Mouse (Mus musculus): ENCODE measurements at regions not wholly inside any gene's neighbourhood (a gene's known extent, or its start where the extent isn't known, plus 50 kb on each side); places are given as distances from the start of the nearest gene placed in this dataset.
A peak's percentile ranks its signal among the peaks of the same experiment; 100 is the strongest.

DNA sequence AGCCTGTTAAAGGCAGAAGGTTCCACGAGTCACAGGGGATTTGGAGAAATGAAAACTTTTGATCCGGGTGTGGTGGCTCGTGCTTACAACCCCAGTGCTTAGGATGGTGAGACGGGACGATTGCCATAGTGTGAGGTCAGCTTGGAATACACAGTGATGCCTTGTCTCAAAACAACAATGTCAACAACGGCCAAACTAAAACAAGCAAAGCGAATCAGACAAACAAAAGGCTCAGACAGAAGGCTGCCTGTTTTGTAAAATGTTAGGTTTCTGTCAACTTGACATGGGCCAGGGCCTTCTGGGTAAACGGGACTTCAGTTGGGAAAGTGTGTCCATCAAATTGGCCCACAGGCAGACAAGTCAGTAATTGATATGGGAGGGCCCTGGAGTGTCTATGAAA, 201.6 kb downstream of the Etnk1 start:
- ATAC-seq (replicated peaks; ENCODE audit: low read depth, poor library complexity, severe bottlenecking), result no peak

GRCm38 (mm10) chr6:143372487-143372886, 205.5 kb downstream of the Etnk1 start:
- ATAC-seq (replicated peaks; ENCODE audit: low read depth, poor library complexity, severe bottlenecking), result no peak

GRCm38 (mm10) chr6:143373686-143374273, 206.8 kb downstream of the Etnk1 start:
- ATAC-seq (replicated peaks; ENCODE audit: low read depth, poor library complexity, severe bottlenecking), result peak; percentile 98

DNA sequence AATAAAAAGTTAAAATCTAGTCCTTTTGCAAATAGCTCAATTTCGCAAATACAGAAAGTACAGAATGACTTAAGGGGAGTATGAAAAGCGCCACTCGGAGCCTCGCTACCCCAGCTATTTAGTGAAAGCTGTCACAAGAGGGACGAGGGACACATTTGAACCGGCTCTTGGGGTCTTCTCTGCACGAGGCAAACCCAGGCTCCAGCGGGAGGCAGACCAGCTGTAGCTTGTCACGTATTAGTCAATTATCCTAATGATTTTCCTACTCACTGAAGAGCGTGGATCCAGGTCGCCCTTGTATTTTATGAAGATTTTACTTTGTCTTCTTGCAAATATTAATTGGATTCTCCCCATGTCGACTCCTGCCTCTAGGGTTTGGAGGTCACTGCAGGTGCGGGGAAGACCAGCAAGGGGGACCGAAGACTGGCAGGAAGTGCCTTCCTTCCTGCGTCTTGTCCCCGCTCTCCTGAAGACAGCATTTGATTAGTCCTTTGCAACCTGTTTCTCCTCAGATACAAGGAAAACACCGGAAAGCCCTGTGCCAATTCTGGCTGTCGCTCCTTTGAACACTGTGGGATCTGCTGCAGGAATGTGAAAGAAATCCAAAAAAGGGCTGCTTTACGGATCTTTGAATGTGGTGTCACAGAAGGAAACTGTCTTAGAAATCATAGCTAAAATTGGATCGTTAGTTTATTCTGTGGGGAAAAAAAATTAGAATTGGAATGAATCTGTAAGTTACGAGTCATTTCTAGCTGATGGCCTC, 209.1 kb downstream of the Etnk1 start:
- no peak for ATAC-seq (replicated peaks; ENCODE audit: low read depth, poor library complexity, severe bottlenecking)

DNA sequence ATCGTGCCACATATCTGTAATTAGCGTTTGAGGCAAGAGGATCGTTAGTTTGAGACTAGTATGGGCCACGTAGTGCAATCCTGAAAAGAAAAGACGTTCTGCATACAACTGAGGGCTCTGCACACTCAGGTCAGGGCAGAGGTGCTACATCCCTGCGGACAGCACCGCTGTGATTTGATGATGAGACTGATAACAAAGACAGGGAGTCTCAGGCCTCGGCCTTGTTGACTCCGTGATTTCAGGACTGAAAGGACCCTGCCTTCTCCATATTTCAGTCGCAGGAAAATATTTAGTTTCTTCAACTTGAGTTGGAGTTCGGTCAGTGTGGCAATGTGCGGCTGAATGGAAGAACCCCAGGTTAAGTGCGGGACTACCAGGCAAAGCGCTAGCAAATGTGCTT, 210.1 kb downstream of the Etnk1 start:
- ATAC-seq (replicated peaks; ENCODE audit: low read depth, poor library complexity, severe bottlenecking), result no peak

DNA sequence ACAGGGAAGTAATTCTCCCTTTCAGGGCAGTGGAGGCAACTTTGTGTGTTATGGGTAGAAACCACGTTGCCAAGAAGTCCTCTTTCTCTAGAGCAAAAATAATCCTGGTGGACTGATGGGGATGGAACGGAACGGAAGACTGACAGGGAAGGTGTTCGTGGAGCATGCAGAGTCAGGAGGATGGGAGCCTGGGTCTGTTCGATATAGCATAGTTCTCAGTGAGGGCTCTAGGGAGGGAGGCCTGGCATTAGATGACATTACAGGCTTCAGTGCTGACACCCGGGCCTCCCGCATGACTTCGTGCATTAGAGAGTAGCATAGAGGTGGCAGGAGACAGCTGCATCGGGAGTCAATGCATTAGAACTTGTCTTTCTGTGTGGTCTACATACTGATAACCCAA, 211.1 kb downstream of the Etnk1 start:
- ATAC-seq (replicated peaks; ENCODE audit: low read depth, poor library complexity, severe bottlenecking), result no peak

DNA sequence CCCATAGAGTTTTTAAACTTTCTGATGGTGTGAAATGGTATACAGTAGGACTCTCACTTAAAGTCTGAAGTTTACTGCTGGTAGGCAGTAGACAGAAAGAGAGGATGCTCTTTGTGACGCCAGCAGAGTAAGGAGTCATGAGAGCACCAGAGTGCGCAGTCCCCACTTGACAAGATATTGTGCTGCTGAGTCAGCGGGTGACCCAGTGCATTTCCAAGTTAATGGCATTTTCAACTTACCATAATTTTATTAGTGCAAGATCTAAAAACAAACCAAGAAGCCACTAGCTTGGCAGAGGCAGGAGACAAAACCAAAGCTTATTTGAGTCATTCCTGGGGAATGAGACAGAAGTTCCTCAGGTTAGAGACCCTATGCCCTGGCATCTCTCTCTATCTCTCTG, 213.5 kb downstream of the Etnk1 start:
- ATAC-seq (replicated peaks; ENCODE audit: low read depth, poor library complexity, severe bottlenecking), result no peak

DNA sequence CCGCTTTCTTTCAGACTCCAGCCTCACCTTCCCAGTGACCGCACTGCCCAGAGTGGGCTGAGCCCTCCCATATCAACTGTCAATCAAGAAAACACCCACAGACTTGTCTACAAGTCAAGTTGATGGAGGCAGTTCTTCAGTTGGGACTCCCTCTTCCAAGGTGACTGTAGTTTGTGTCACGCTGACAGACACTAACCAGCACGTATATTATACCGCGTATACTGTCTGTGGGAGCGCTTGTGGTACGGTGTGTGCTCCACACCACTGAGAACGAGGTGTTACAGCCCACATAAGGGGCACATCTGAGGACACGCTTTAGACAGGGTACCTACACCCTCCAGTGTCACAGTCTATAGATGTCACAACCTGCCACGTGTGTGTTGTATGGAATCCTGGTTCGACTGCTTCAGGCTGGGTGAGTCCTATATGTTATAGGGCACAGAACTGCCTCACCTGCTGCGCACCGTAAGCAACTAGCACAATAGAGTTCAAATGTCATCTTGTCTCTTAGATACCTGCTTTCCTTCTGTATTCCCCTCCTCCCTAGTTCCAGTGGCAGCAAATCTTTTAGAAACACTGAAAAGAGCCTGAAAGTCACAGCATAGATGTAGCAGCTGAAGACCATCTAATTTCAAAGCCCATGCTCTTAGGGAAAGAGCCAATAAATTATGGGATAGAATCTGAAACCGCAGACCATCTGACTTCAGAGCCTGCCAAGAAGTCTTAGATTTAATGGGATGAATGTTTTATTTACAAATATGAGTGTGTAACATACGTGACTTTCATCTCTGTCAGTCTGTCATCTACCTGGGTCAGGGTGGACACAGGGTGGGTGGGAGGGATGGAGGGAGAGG, 219.8 kb downstream of the Etnk1 start:
- ATAC-seq (replicated peaks; ENCODE audit: low read depth, poor library complexity, severe bottlenecking), result no peak

DNA sequence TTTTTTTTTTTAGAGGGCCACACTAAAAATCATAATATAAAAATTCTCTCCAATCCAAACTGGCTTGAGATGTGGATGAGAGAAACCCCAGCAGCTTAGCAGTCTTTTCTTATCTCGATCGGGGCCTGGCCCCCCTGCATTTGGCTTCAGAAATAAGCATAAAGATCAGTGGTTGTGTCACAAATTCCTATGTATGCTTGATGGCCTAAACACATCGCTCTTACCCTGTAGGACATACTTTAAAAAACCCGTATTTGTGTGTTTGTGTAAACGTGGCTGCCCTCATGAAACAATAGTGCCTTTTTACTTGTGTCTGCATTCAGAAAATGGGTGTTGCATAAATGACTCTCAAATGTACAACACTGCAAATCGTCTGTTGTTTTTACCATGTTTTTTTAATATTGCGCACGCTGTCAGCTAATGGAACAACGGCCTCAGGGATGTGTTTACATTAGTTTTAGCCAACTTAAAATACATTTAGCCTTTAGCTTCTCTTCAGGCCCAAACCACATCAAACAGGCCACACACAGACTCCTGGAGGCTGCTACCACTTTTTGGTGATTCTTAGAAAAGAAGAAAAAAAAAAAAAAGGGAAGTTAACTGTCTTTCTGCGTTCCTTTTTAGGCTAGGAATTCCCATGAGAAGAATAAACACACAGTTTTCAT, 226.7 kb downstream of the Etnk1 start:
- 0 out of 2 replicates have a peak, but pooled peaks have one; percentile 36 for ATAC-seq (replicated peaks; ENCODE audit: low read depth, poor library complexity, severe bottlenecking)

GRCm38 (mm10) chr6:143394377-143394776, 227.4 kb downstream of the Etnk1 start:
- no peak for ATAC-seq (replicated peaks; ENCODE audit: low read depth, poor library complexity, severe bottlenecking)

DNA sequence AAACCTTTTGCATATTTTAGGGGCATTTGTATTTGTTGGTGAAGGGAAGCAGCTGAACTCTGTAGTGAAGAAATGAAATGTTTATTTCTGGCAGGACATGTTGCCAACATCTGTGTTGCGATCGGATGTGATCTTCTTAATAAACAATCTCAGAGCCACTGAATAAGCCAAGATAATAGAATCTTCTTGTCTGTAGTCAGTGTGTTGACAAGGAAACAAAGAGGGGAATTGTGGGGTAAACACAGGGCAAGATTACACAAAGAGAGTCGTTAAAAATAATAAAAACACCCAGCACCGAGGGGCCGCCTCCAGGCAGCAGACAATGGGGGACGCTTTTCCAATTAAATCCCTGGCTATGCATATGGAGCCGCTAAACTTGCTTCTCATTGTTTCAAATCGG, 234.4 kb downstream of the Etnk1 start:
- ATAC-seq (replicated peaks; ENCODE audit: low read depth, poor library complexity, severe bottlenecking), result no peak

DNA sequence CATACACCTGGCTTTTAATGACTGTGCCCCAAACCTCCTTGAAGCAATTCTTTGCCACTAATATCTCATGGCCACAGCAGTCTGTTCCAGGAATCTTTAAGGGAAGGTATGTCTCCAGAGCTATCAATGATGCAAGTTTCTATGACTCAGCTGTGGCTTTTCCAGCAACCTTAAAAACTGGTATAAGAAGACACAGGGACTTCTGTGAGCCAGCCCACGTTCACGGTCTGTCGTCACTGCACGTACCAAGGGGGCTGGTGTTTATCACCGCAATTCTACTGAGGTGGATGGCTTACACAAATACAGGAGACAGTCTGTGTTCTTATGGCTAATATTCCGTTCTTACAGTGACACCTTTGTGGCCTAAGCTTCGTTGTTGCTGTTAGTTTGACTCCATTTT, 234.9 kb downstream of the Etnk1 start:
- ATAC-seq (replicated peaks; ENCODE audit: low read depth, poor library complexity, severe bottlenecking), result no peak

GRCm38 (mm10) chr6:143402766-143403165, 235.7 kb downstream of the Etnk1 start:
- ATAC-seq (replicated peaks; ENCODE audit: low read depth, poor library complexity, severe bottlenecking), result no peak

DNA sequence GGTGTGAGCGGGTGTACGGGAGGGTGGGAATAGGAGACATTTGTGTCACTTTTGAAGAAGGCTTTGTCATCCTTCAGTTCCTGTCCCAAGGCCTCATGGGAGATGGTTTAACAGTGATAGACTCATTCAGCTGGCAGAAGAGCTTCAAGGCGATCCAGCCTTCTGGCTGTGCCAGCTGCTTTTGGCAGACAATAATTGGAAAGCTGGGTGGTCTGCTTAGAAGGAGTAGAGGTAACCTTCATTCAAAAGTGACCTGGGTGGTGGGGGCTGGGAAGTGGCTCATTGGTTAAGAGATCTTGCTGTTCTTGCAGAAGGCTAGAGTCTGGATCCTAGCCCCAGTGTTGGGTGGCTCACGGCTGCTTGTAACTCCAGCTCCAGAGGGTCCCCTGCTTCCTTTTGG, 237.5 kb downstream of the Etnk1 start:
- no peak for ATAC-seq (replicated peaks; ENCODE audit: low read depth, poor library complexity, severe bottlenecking)

DNA sequence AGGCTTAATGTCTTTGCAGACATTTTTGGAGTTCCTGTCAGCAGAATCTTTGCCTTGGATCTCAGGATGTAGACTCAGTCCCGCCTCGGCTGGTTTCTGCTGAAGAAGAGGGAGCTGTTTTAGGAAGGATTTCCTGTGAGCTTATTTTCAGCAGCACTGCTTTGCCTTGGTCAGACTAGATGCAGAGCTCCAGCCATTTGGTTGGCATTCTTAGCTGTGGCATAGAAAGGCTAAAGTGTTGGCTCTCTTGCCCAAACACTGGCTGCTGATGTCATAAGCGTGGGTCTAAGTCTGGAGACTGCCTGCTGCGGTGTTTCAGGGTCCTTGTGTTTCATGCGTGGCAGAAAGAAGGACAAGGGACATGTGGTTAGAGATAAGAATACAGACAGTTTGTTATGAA, 245.0 kb downstream of the Etnk1 start:
- peak; percentile 62 for ATAC-seq (replicated peaks; ENCODE audit: low read depth, poor library complexity, severe bottlenecking)

DNA sequence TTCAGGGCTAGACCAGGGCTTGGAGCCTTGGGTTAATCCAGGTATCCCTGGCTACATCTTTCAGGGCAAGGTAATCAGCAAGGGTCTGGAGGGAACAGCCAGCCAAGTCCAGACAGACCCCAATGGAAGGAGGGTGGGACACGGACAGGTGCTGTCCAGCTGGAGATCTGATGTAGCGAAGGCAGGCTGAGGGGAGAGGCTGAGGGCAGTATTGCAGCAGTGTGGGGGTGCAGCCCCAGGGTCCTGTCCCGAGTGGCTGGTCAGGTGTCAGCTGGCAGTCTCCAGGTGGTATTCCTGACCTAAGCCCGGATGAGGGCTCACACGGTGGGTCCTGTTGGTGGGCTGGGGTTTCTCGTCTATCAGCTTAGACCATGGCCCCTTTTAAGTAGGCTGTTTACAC, 245.7 kb downstream of the Etnk1 start:
- no peak for ATAC-seq (replicated peaks; ENCODE audit: low read depth, poor library complexity, severe bottlenecking)

GRCm38 (mm10) chr6:143414590-143415382, 247.8 kb downstream of the Etnk1 start:
- no peak for ATAC-seq (replicated peaks; ENCODE audit: low read depth, poor library complexity, severe bottlenecking)

DNA sequence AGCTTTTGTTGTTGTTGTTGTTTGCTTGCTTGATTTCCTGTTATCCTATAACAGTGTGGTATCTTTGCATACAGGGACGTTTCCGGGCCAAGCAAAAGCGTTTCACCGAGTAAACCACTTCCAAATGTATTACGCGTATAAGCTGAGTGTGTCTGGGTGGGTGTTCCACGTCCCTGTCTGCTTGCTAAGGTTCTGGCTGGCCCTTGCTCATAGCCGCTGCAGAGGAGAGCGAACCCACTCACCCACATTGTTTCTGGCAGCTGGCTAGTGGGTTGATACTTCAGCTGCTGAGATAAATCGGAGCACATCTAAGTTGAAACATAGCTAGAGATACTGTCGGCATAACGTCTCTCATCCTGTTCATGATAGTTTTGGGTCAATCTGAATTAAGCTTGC, 248.4 kb downstream of the Etnk1 start:
- no peak for ATAC-seq (replicated peaks; ENCODE audit: low read depth, poor library complexity, severe bottlenecking)

- no peak for ATAC-seq (replicated peaks; ENCODE audit: low read depth, poor library complexity, severe bottlenecking)
These were observed 252.9 kb downstream of the Etnk1 start for GRCm38 (mm10) chr6:143419872-143420271.

GRCm38 (mm10) chr6:143423026-143423425, 256.0 kb downstream of the Etnk1 start:
- ATAC-seq (replicated peaks; ENCODE audit: low read depth, poor library complexity, severe bottlenecking), result no peak

Data from common myeloid progenitor, adult 5-6 weeks (primary cell).